Mouse (Mus musculus) hindbrain, embryonic 12.5 days (tissue): ENCODE data around the gene Gm42957. TPM values are rescaled to one million over a fixed set of nuclear protein-coding genes. Genes with fewer than 3 reads are reported as not detected.
"Not testable (repeated sequence)": the region's sequence is repeated elsewhere in the genome, so short reads cannot be mapped to it uniquely, and the experiment has no call there.

ENCODE experiments used
- ATAC-seq: fragments of 200-750 bp; cut with Nextera tagmentation; 2 replicates; pipeline ENCODE4 v1.8.0; 2017; ENCODE audit warnings: moderate TSS enrichment; ENCODE audit not compliant: low FRiP score
- H3K27ac ChIP-seq: fragments of 300-500 bp; sonication (generic); 2 replicates; pipeline ENCODE4 v1.5.1; 2016; ENCODE audit warnings: mild to moderate bottlenecking
- H3K27me3 ChIP-seq: fragments of 300-500 bp; sonication (generic); 2 replicates; pipeline ENCODE4 v1.6.1; 2016; ENCODE audit warnings: mild to moderate bottlenecking
- H3K36me3 ChIP-seq: fragments of 300-500 bp; sonication (generic); 2 replicates; pipeline ENCODE4 v1.6.1; 2016; ENCODE audit warnings: mild to moderate bottlenecking
- H3K4me1 ChIP-seq: fragments of 300-500 bp; sonication (generic); 2 replicates; pipeline ENCODE4 v1.6.1; 2016
- H3K4me2 ChIP-seq: fragments of 300-500 bp; sonication (generic); replicated peaks from 2 replicates; pipeline ENCODE4 v1.6.1; 2016; ENCODE audit warnings: mild to moderate bottlenecking
- H3K4me3 ChIP-seq: fragments of 300-500 bp; sonication (generic); 2 replicates; pipeline ENCODE4 v1.5.1; 2016; ENCODE audit warnings: mild to moderate bottlenecking
- H3K9ac ChIP-seq: fragments of 300-500 bp; sonication (generic); 2 replicates; pipeline ENCODE4 v1.6.1; 2016; ENCODE audit warnings: mild to moderate bottlenecking, moderate library complexity
- H3K9me3 ChIP-seq: fragments of 300-500 bp; sonication (generic); replicated peaks from 2 replicates; pipeline ENCODE4 v1.6.1; 2016; ENCODE audit warnings: mild to moderate bottlenecking
- WGBS: fragments of 180-500 bp; shearing (Covaris S2); methylation state at CpG from one replicate; pipeline ENCODE4 v1.1.7; 2016; 5-methylcytosine and 5-hydroxymethylcytosine counted together
- polyA plus RNA-seq: library from polyadenylated mRNA; unstranded; fragments of >200 nt; fragmentation: Nextera tagmentation; extraction: Ambion mirVana; gene quantifications from 2 replicates; pipeline ENCODE4 v1.2.1, GENCODE M21; 2016

Gm42957 gene
- polyA plus RNA-seq, 1 experiment from 2014 or later: 0.31 TPM

- Histone ChIP-seq H3K9ac (no peak overlapping the region), H3K36me3 (peaks cover 27% of the 10 kb centered on the region; the same call in 1 of the 2 replicates), H3K4me1 (peaks cover 32% of the 10 kb centered on the region), H3K4me2 (no peak overlapping the region), H3K9me3 (no peaks in the 10 kb centered on the region), H3K27ac (no peak overlapping the region), H3K4me3 (no peak overlapping the region), H3K27me3 (no peaks in the 10 kb centered on the region)
- no peak for ATAC-seq
These were observed 3.2 kb upstream of the Gm42957 start for GRCm38 (mm10) chr3:96632058-96632457.

DNA sequence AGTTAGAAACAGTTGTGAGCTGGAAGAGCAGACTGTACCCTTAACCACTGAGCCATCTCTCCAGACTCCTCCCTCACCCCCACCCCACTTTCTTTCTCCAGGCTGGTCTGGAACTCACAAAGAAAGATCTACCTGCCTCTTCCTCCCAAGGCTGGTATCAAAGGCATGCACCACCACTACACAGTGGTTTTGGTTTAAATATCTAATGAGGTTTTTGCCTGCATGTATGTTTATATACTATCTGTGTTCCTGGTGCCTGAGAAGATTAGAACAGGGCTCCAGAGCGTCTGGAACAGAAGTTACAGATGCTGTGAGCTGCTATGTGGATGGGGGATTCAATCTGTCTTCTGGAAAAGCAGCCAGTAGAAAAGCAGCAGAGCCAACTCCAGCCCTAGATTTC lies 1.3 kb upstream of the Gm42957 start:
- no peak overlapping the region for H3K4me2 ChIP-seq
- no peaks in the 10 kb centered on the region for H3K27me3 ChIP-seq
- WGBS: 62% methylated on average over 1 of the region's 1 CpGs
- H3K4me3 ChIP-seq: no peak overlapping the region
- H3K4me1 ChIP-seq: peaks cover 30% of the 10 kb centered on the region
- H3K36me3 ChIP-seq: peaks cover 40% of the 10 kb centered on the region
- no peak overlapping the region for H3K9ac ChIP-seq
- no peak overlapping the region for H3K27ac ChIP-seq
- no peak for ATAC-seq
- no peaks in the 10 kb centered on the region for H3K9me3 ChIP-seq

DNA sequence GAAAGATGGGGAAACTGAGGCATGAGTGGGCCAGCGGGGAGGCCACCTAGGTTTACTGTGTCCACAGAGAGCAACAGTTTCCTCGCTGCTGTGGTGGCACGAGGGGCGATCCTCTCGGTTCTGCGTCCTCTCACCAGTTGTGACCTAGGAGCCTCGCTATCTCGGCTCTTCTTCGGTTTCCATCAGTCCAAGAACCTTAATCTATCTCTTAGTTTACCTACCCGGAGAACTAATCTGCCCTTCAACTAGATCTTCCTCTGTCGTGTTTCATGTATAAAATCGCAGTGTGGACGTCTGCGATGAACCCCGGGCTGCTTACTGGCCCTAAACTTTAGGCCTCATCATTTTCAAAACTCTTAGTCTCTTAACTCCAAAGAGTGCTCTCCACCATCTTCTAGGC lies 632 bp downstream of the Gm42957 start:
- peak overlapping the region; percentile 87 for H3K4me2 ChIP-seq
- no peak; the same call in 1 of the 2 replicates for ATAC-seq
- H3K9me3 ChIP-seq: no peaks in the 10 kb centered on the region
- peaks cover 52% of the 10 kb centered on the region for H3K36me3 ChIP-seq
- H3K27me3 ChIP-seq: no peaks in the 10 kb centered on the region
- H3K4me3 ChIP-seq: peak overlapping the region; percentile 94
- WGBS: 9% methylated on average over 15 of the region's 15 CpGs
- H3K27ac ChIP-seq: peak overlapping the region; percentile 81
- peaks cover 21% of the 10 kb centered on the region for H3K4me1 ChIP-seq
- H3K9ac ChIP-seq: peak overlapping the region; percentile 95

GRCm38 (mm10) chr3:96636448-96636847 lies 1.2 kb downstream of the Gm42957 start:
- H3K9me3 ChIP-seq: no peaks in the 10 kb centered on the region
- peak overlapping the region; percentile 95 for H3K9ac ChIP-seq
- peak overlapping the region; percentile 87 for H3K4me2 ChIP-seq
- H3K4me1 ChIP-seq: peaks cover 17% of the 10 kb centered on the region
- WGBS: 69% methylated on average over 11 of the region's 11 CpGs
- peaks cover 47% of the 10 kb centered on the region for H3K36me3 ChIP-seq
- peak overlapping the region; percentile 94 for H3K4me3 ChIP-seq
- no peak overlapping the region for H3K27ac ChIP-seq
- H3K27me3 ChIP-seq: no peaks in the 10 kb centered on the region
- ATAC-seq: no peak

DNA sequence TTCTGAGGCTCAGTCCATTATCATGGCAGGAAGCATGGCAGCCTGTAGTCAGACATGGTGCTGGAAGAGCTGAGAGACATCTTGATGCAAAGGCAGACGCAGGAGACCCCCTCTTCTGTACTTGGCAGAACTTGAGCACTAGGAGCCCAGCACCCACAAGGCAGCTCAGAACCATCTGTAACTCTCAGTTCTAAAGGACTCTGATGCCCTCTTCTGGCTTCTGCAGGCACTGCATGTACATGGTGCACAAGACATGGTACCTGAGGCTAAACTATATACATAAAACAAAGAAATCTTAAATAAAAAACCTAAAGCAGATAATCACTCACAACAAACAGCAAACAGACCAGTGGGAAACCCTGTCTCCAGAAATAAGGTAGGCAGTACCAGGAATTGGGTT lies 3.9 kb downstream of the Gm42957 start:
- 77% methylated on average over 1 of the region's 1 CpGs for WGBS
- H3K4me2 ChIP-seq: no peak overlapping the region
- H3K9me3 ChIP-seq: no peaks in the 10 kb centered on the region
- H3K4me1 ChIP-seq: peaks cover 17% of the 10 kb centered on the region
- no peak for ATAC-seq
- no peak overlapping the region for H3K27ac ChIP-seq
- H3K4me3 ChIP-seq: no peak overlapping the region
- H3K27me3 ChIP-seq: no peaks in the 10 kb centered on the region
- H3K9ac ChIP-seq: no peak overlapping the region
- H3K36me3 ChIP-seq: peaks cover 43% of the 10 kb centered on the region

- Histone ChIP-seq H3K4me2 (no peak within 1 kb of the TSS), H3K27ac (no peak within 1 kb of the TSS), H3K9me3 (no peaks in the 10 kb centered on the region), H3K27me3 (no peaks in the 10 kb centered on the region), H3K4me3 (no peak within 1 kb of the TSS), H3K36me3 (peaks cover 26% of the 10 kb centered on the region), H3K9ac (no peak within 1 kb of the TSS), H3K4me1 (no peaks in the 10 kb centered on the region)
- no peak for ATAC-seq
- 67% methylated on average over 7 of the region's 7 CpGs for WGBS
These were observed 9.9 kb downstream of the Gm42957 start, which contains the start of gene Itga10 for GRCm38 (mm10) chr3:96645018-96645649. TSS of gene Itga10 (plus strand) at chr3:96645584.

- no peaks in the 10 kb centered on the region for H3K9me3 ChIP-seq
- ATAC-seq: no peak
- whole genome bisulfite sequencing: 71% methylated on average over 3 of the region's 3 CpGs
- H3K4me1 ChIP-seq: no peaks in the 10 kb centered on the region
- no peak overlapping the region for H3K9ac ChIP-seq
- H3K27me3 ChIP-seq: no peaks in the 10 kb centered on the region
- H3K4me3 ChIP-seq: no peak overlapping the region
- H3K36me3 ChIP-seq: peaks cover 16% of the 10 kb centered on the region
- H3K4me2 ChIP-seq: no peak overlapping the region
- H3K27ac ChIP-seq: no peak overlapping the region
These were observed 12.1 kb downstream of the Gm42957 start for GRCm38 (mm10) chr3:96647365-96647764.

- Histone ChIP-seq H3K4me1 (peaks cover 13% of the 10 kb centered on the region), H3K9ac (no peak overlapping the region), H3K36me3 (0 out of 2 replicates have a peak, but pooled peaks cover 3% of the 10 kb centered on the region), H3K27ac (no peak overlapping the region), H3K4me2 (no peak overlapping the region), H3K9me3 (no peaks in the 10 kb centered on the region), H3K4me3 (no peak overlapping the region), H3K27me3 (no peaks in the 10 kb centered on the region)
- no peak for ATAC-seq
- 99% methylated on average over 2 of the region's 2 CpGs for WGBS
These were observed 25.6 kb downstream of the Gm42957 start for GRCm38 (mm10) chr3:96660901-96661300.

GRCm38 (mm10) chr3:96662731-96663316 lies 27.6 kb downstream of the Gm42957 start:
- H3K36me3 ChIP-seq: 0 out of 2 replicates have a peak, but pooled peaks cover 3% of the 10 kb centered on the region
- H3K4me2 ChIP-seq: peak overlapping the region; percentile 51
- H3K9me3 ChIP-seq: no peaks in the 10 kb centered on the region
- WGBS: 50% methylated on average over 8 of the region's 8 CpGs
- peak overlapping the region; percentile 66 for H3K27ac ChIP-seq
- peak overlapping the region; percentile 42; the same call in 1 of the 2 replicates for H3K9ac ChIP-seq
- H3K4me3 ChIP-seq: peak overlapping the region; percentile 19
- no peaks in the 10 kb centered on the region for H3K27me3 ChIP-seq
- peaks cover 13% of the 10 kb centered on the region for H3K4me1 ChIP-seq
- ATAC-seq: no peak

- 6% methylated on average over 16 of the region's 18 CpGs for WGBS
- peak; percentile 75 for ATAC-seq
- Histone ChIP-seq H3K36me3 (0 out of 2 replicates have a peak, but pooled peaks cover 2% of the 10 kb centered on the region), H3K4me1 (peaks cover 13% of the 10 kb centered on the region), H3K4me2 (peak overlapping the region; percentile 51), H3K4me3 (peak overlapping the region; percentile 19), H3K27ac (no peak overlapping the region; the same call in 1 of the 2 replicates), H3K9me3 (no peaks in the 10 kb centered on the region), H3K9ac (peak overlapping the region; percentile 42; the same call in 1 of the 2 replicates), H3K27me3 (no peaks in the 10 kb centered on the region)
These were observed 28.4 kb downstream of the Gm42957 start for GRCm38 (mm10) chr3:96663432-96664239.

- H3K9ac ChIP-seq, H3K27me3 ChIP-seq, ATAC-seq, H3K9me3 ChIP-seq, H3K4me2 ChIP-seq, H3K4me3 ChIP-seq, H3K27ac ChIP-seq, H3K36me3 ChIP-seq: not testable (repeated sequence)
- peaks cover 20% of the 10 kb centered on the region for H3K4me1 ChIP-seq
- 87% methylated on average over 7 of the region's 7 CpGs for WGBS
These were observed 30.6 kb downstream of the Gm42957 start for GRCm38 (mm10) chr3:96665732-96666363.

- Histone ChIP-seq H3K9me3 (no peaks in the 10 kb centered on the region), H3K4me3 (no peak overlapping the region), H3K4me2 (no peak overlapping the region), H3K27me3 (peaks cover 9% of the 10 kb centered on the region), H3K4me1 (peaks cover 20% of the 10 kb centered on the region), H3K36me3 (no peaks in the 10 kb centered on the region), H3K9ac (no peak overlapping the region), H3K27ac (no peak overlapping the region)
- WGBS: 91% methylated on average over 5 of the region's 5 CpGs
- ATAC-seq: no peak
These were observed 31.6 kb downstream of the Gm42957 start for GRCm38 (mm10) chr3:96666916-96667315.
